ENCODE assay signal across 19 mouse cellular contexts in the genomic region with DNA sequence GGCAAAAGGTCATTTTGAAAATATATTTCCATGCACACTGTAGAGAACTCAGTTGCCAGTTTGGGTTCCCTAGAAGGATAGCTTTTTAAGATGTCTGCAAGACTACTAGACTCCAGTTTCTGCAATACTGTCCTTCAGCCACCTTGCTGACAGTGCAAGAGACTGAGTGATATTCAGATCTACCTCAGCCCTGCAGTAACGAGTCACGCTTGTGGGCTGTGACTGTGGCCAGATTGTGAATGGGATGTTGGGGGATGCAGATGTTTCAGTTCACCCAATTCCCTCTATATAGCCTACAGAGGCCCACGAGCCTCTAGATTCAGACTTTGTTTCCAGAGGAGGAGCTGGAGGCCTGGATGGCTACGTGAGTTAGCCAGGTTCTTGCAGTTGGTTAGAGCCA.
"Had no signal": no experiment of that assay in that cellular context is flagged by ENCODE, and none has a peak within 500 bp of the region (broad histone marks: within the 10 kb centered on the region; RNA-seq: fewer than 3 reads in every experiment).

No protein-coding gene starts in this region.

- H3K4me1 ChIP-seq: lung, embryonic 15.5 days; midbrain, embryonic 10.5 days; midbrain, embryonic 13.5 days; midbrain, embryonic 15.5 days; neural tube, embryonic 13.5 days; neural tube, embryonic 15.5 days had no signal

- H3K4me2 ChIP-seq: lung, embryonic 15.5 days; midbrain, embryonic 13.5 days; midbrain, embryonic 15.5 days; neural tube, embryonic 13.5 days; neural tube, embryonic 15.5 days had no signal

- H3K9me3 ChIP-seq: lung, embryonic 15.5 days; midbrain, embryonic 10.5 days; midbrain, embryonic 13.5 days; midbrain, embryonic 15.5 days; neural tube, embryonic 13.5 days; neural tube, embryonic 15.5 days had no signal

- ATAC-seq: lung, postnatal 0 days; midbrain, embryonic 13.5 days; midbrain, embryonic 15.5 days had no signal

- H3K27ac ChIP-seq: lung, embryonic 15.5 days; midbrain, embryonic 10.5 days; midbrain, embryonic 13.5 days; midbrain, embryonic 15.5 days; neural tube, embryonic 13.5 days; neural tube, embryonic 15.5 days had no signal

- H3K4me3 ChIP-seq: lung, embryonic 15.5 days; midbrain, embryonic 10.5 days; midbrain, embryonic 13.5 days; midbrain, embryonic 15.5 days; myocyte; neural tube, embryonic 13.5 days; neural tube, embryonic 15.5 days had no signal

- H3K27me3 ChIP-seq: lung, embryonic 15.5 days; midbrain, embryonic 13.5 days; midbrain, embryonic 15.5 days; neural tube, embryonic 13.5 days; neural tube, embryonic 15.5 days had no signal

- H3K9ac ChIP-seq: lung, embryonic 15.5 days; midbrain, embryonic 13.5 days; midbrain, embryonic 15.5 days; neural tube, embryonic 13.5 days; neural tube, embryonic 15.5 days had no signal

- DNase-seq: lung, adult 18-20 months; lung, postnatal 14 days; lung, postnatal 4 days; retina, postnatal 1 day; right cerebral cortex, adult 18-20 months; right cerebral cortex, postnatal 25 days; right cerebral cortex, postnatal 4 days; spleen, adult 18-20 months; thymus, adult 18-20 months; thymus, postnatal 14 days; thymus, postnatal 36 days had no signal

- H3K36me3 ChIP-seq: midbrain, embryonic 15.5 days had no signal
